Mouse (Mus musculus): ENCODE measurements at regions not wholly inside any gene's neighbourhood (a gene's known extent, or its start where the extent isn't known, plus 50 kb on each side); places are given as distances from the start of the nearest gene placed in this dataset.

DNA sequence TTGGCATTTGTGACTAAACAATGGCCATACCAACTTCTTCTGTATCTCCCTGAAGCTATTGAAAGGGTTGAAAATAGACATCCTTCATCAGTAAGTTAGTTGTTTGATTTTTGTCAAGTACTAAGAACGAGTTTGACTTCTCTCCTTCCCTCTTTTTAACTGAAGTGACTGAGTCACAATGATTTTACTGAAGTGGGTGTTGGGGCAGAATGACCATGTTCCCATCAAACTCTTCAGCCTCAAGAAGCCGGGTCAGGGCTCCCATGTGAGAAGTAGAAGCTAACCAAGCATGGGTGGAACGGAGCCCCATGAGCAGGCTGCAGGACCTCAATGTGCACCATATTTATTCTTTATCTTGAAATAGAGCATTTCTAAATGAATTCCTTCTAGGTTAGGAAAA is 350.7 kb upstream of the Kif2a start:
- no peak for TF ChIP-seq CTCF (IDR thresholded peaks at IDR 0.05)
- no peaks in the 10 kb centered on the region for H3K27me3 ChIP-seq (ENCODE audit: insufficient read depth, low read length)
- DNase-seq (ENCODE audit: low spot score) (no peak), ATAC-seq (ENCODE audit: low FRiP score) (no peak)
- no peaks in the 10 kb centered on the region for H3K36me3 ChIP-seq (ENCODE audit: insufficient read depth, low read length)
- no peak overlapping the region for H3K9ac ChIP-seq (replicated peaks; ENCODE audit: low read length, poor library complexity, severe bottlenecking)
- 88% methylated on average over 3 of the region's 3 CpGs for WGBS
- no peak overlapping the region for H3K27ac ChIP-seq (ENCODE audit: low read depth, low read length)
- no peaks in the 10 kb centered on the region for H3K4me1 ChIP-seq (ENCODE audit: insufficient read depth, low read length)
- H3K9me3 ChIP-seq (ENCODE audit: low read length): no peaks in the 10 kb centered on the region
- no peak overlapping the region for H3K4me3 ChIP-seq (ENCODE audit: low read depth, low read length)
- no peak overlapping the region for H3K4me2 ChIP-seq (ENCODE audit: low read depth, low read length, poor library complexity, severe bottlenecking)

GRCm38 (mm10) chr13:107371616-107372582 is 350.0 kb upstream of the Kif2a start:
- H3K4me1 ChIP-seq (ENCODE audit: insufficient read depth, low read length): no peaks in the 10 kb centered on the region
- no peak overlapping the region for H3K4me3 ChIP-seq (ENCODE audit: low read depth, low read length)
- no peak overlapping the region for H3K4me2 ChIP-seq (ENCODE audit: low read depth, low read length, poor library complexity, severe bottlenecking)
- WGBS: 46% methylated on average over 17 of the region's 17 CpGs
- ATAC-seq (ENCODE audit: low FRiP score) (no peak), DNase-seq (ENCODE audit: low spot score) (peak; percentile 9)
- no peak for TF ChIP-seq CTCF (IDR thresholded peaks at IDR 0.05)
- no peak overlapping the region for H3K9ac ChIP-seq (replicated peaks; ENCODE audit: low read length, poor library complexity, severe bottlenecking)
- H3K27me3 ChIP-seq (ENCODE audit: insufficient read depth, low read length): no peaks in the 10 kb centered on the region
- H3K27ac ChIP-seq (ENCODE audit: low read depth, low read length): no peak overlapping the region
- H3K9me3 ChIP-seq (ENCODE audit: low read length): no peaks in the 10 kb centered on the region
- no peaks in the 10 kb centered on the region for H3K36me3 ChIP-seq (ENCODE audit: insufficient read depth, low read length)

DNA sequence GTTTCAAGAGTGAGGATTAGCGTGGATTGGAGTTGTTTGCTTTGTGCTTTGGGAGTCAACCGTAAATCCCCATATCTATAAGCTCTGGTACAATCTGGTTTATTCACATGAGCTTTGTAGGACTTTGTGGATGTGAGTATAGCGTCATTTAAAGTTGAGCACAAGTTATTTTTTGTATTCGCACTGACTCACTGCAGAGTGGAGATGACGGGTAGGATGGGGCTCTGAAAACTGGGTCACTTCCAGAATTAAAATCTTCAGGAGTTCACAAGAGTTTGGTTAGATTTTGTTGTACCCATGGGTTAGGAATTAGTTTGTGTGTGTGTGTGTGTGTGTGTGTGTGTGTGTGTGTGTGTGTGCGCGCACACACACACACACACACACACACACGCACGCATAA is 345.7 kb upstream of the Kif2a start:
- 88% methylated on average over 9 of the region's 9 CpGs for WGBS

DNA sequence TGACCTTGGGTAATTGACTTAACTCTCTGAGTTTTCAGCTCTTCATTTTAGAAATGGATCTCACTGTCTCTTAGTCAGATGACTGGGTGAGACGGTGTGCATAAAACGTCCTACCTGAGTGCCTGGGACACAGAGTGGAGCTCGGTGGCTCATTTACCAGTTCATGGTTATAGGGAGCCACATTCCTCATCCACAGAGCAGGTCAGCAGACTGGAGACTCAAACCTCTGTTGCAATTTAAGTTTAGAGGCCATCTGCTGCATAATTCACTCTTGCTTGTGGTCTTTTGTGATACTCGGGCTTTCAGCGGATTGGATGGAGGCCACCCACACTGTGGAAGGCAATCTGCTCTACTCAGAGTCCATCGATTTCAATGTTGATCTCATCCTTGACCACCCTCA is 343.8 kb upstream of the Kif2a start:
- no peak overlapping the region for H3K9ac ChIP-seq (replicated peaks; ENCODE audit: low read length, poor library complexity, severe bottlenecking)
- H3K4me3 ChIP-seq (ENCODE audit: low read depth, low read length): no peak overlapping the region
- 78% methylated on average over 6 of the region's 6 CpGs for WGBS
- no peaks in the 10 kb centered on the region for H3K9me3 ChIP-seq (ENCODE audit: low read length)
- no peaks in the 10 kb centered on the region for H3K4me1 ChIP-seq (ENCODE audit: insufficient read depth, low read length)
- no peak overlapping the region for H3K4me2 ChIP-seq (ENCODE audit: low read depth, low read length, poor library complexity, severe bottlenecking)
- TF ChIP-seq CTCF (IDR thresholded peaks at IDR 0.05): no peak
- H3K36me3 ChIP-seq (ENCODE audit: insufficient read depth, low read length): no peaks in the 10 kb centered on the region
- no peak overlapping the region for H3K27ac ChIP-seq (ENCODE audit: low read depth, low read length)
- ATAC-seq (ENCODE audit: low FRiP score) (no peak), DNase-seq (ENCODE audit: low spot score) (no peak)
- H3K27me3 ChIP-seq (ENCODE audit: insufficient read depth, low read length): no peaks in the 10 kb centered on the region

More for the DNA sequence above, 345.7 kb upstream of the Kif2a start:
- Histone ChIP-seq H3K27me3 (ENCODE audit: insufficient read depth, low read length) (no peaks in the 10 kb centered on the region), H3K4me3 (ENCODE audit: low read depth, low read length) (no peak overlapping the region), H3K27ac (ENCODE audit: low read depth, low read length) (no peak overlapping the region), H3K9ac (replicated peaks; ENCODE audit: low read length, poor library complexity, severe bottlenecking) (no peak overlapping the region), H3K4me1 (ENCODE audit: insufficient read depth, low read length) (no peaks in the 10 kb centered on the region), H3K4me2 (ENCODE audit: low read depth, low read length, poor library complexity, severe bottlenecking) (no peak overlapping the region), H3K36me3 (ENCODE audit: insufficient read depth, low read length) (no peaks in the 10 kb centered on the region), H3K9me3 (ENCODE audit: low read length) (no peaks in the 10 kb centered on the region)
- DNase-seq (ENCODE audit: low spot score): no peak
- TF ChIP-seq CTCF (IDR thresholded peaks at IDR 0.05): no peak
- no peak for ATAC-seq (ENCODE audit: low FRiP score)

GRCm38 (mm10) chr13:107365241-107365640 is 343.3 kb upstream of the Kif2a start:
- Histone ChIP-seq H3K9me3 (ENCODE audit: low read length) (no peaks in the 10 kb centered on the region), H3K27ac (ENCODE audit: low read depth, low read length) (no peak overlapping the region), H3K4me3 (ENCODE audit: low read depth, low read length) (no peak overlapping the region), H3K9ac (replicated peaks; ENCODE audit: low read length, poor library complexity, severe bottlenecking) (no peak overlapping the region), H3K27me3 (ENCODE audit: insufficient read depth, low read length) (no peaks in the 10 kb centered on the region), H3K4me1 (ENCODE audit: insufficient read depth, low read length) (no peaks in the 10 kb centered on the region), H3K36me3 (ENCODE audit: insufficient read depth, low read length) (no peaks in the 10 kb centered on the region), H3K4me2 (ENCODE audit: low read depth, low read length, poor library complexity, severe bottlenecking) (no peak overlapping the region)
- DNase-seq (ENCODE audit: low spot score): no peak
- 81% methylated on average over 7 of the region's 7 CpGs for WGBS
- TF ChIP-seq CTCF (IDR thresholded peaks at IDR 0.05): no peak
- ATAC-seq (ENCODE audit: low FRiP score): no peak

Data from midbrain, postnatal 0 days (tissue).